Mouse (Mus musculus): Measurements from ENCODE around the gene Acot7. TPM values are rescaled to one million over a fixed set of nuclear protein-coding genes. Genes with fewer than 3 reads are reported as not detected.

The Acot7 gene
- polyA plus RNA-seq, 1 experiment from 2014 or later: 58.4 TPM

GRCm38 (mm10) chr4:152257070-152257469, 79.1 kb downstream of the Acot7 start:
- H3K4me1 ChIP-seq (replicated peaks): peaks cover 83% of the 10 kb centered on the region
- no peak overlapping the region for H3K4me2 ChIP-seq
- 18% methylated on average over 6 of the region's 6 CpGs for WGBS
- H3K27me3 ChIP-seq: no peaks in the 10 kb centered on the region
- peak overlapping the region; percentile 86 for H3K27ac ChIP-seq
- ATAC-seq (replicated peaks; ENCODE audit: insufficient number of reproducible peaks, insufficient read depth, low FRiP score, low read depth): peak; percentile 59; the same call in 1 of the 2 replicates
- no peaks in the 10 kb centered on the region for H3K9me3 ChIP-seq (replicated peaks)
- no peaks in the 10 kb centered on the region for H3K36me3 ChIP-seq
- no peak overlapping the region for H3K4me3 ChIP-seq
- H3K9ac ChIP-seq: peak overlapping the region; percentile 25; the same call in 1 of the 2 replicates

DNA sequence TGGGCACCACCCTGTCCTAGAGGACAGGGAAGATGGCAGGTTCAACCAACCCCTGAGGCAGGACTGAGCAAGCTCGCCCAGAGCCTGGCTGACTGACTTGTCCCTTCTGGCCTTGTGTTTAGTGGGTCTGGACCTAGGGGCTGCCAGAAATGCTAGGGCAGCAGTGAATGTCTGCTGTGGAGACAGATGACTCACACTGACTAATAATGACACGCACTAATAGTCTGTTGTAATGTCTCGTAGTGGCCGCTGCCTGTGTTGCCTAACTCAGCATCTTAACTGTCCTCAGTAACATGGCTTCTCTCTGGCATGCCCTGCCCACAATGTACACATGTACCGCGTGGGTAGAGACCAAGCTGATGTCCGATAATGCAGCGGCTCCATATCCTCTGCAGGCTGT, 82.5 kb downstream of the Acot7 start:
- H3K9ac ChIP-seq: no peak overlapping the region
- no peaks in the 10 kb centered on the region for H3K36me3 ChIP-seq
- H3K9me3 ChIP-seq (replicated peaks): no peaks in the 10 kb centered on the region
- H3K27me3 ChIP-seq: no peaks in the 10 kb centered on the region
- H3K4me2 ChIP-seq: no peak overlapping the region
- 87% methylated on average over 8 of the region's 8 CpGs for WGBS
- no peak for ATAC-seq (replicated peaks; ENCODE audit: insufficient number of reproducible peaks, insufficient read depth, low FRiP score, low read depth)
- H3K4me1 ChIP-seq (replicated peaks): peaks cover 85% of the 10 kb centered on the region
- H3K27ac ChIP-seq: no peak overlapping the region
- no peak overlapping the region for H3K4me3 ChIP-seq

DNA sequence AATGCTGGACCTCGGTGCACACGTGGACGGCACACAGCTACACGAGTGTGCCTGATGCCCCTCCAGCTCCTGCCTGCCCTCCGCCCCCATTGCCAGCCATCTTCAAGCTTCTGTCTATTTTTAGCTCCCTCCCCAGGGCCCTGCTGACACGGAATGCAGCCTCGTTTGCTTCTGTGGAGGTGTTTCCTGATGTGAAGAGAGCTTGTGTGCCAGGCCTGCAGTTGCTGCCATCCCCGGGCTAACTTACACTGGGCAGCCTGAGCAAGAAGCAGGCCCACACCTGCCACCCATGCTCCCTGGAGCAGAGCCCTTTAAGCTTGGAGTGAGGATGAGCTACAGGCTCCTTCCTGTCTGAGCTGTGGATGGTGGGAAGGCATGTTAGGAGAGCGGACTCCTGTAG, 84.3 kb downstream of the Acot7 start:
- Histone ChIP-seq H3K9me3 (replicated peaks) (no peaks in the 10 kb centered on the region), H3K4me2 (peak overlapping the region; percentile 49), H3K4me3 (peak overlapping the region; percentile 12; the same call in 1 of the 2 replicates), H3K27ac (peak overlapping the region; percentile 95), H3K4me1 (replicated peaks) (peaks cover 79% of the 10 kb centered on the region), H3K9ac (peak overlapping the region; percentile 38; the same call in 1 of the 2 replicates), H3K27me3 (no peaks in the 10 kb centered on the region), H3K36me3 (no peaks in the 10 kb centered on the region)
- 33% methylated on average over 9 of the region's 9 CpGs for WGBS
- peak; percentile 76 for ATAC-seq (replicated peaks; ENCODE audit: insufficient number of reproducible peaks, insufficient read depth, low FRiP score, low read depth)

DNA sequence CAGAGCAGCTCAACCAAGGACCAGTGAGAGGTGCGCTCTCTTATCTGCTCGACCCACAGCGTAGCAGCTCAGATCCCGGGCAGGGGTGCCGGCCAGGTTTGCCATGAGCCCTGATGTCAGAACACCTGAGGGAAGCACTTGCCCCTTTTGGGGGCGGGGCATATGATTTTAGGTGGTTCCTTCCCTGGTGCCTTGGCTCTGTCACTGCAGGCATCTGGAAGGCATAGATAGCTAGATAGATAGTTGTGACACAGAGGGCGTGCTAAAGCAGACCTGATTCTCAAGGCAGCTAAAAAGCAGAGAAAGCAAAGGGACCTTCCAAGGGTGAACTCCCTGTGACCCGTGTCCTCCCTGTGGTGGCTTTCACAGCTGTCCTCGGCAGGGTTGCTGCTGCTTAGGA, 85.2 kb downstream of the Acot7 start:
- peaks cover 80% of the 10 kb centered on the region for H3K4me1 ChIP-seq (replicated peaks)
- no peak overlapping the region for H3K4me3 ChIP-seq
- peak overlapping the region; percentile 95 for H3K27ac ChIP-seq
- no peaks in the 10 kb centered on the region for H3K36me3 ChIP-seq
- no peak overlapping the region for H3K9ac ChIP-seq
- WGBS: 49% methylated on average over 9 of the region's 9 CpGs
- no peak overlapping the region for H3K4me2 ChIP-seq
- no peaks in the 10 kb centered on the region for H3K9me3 ChIP-seq (replicated peaks)
- ATAC-seq (replicated peaks; ENCODE audit: insufficient number of reproducible peaks, insufficient read depth, low FRiP score, low read depth): no peak
- no peaks in the 10 kb centered on the region for H3K27me3 ChIP-seq

GRCm38 (mm10) chr4:152263512-152264176, 85.7 kb downstream of the Acot7 start:
- 0 out of 2 replicates have a peak overlapping the region, but pooled peaks have one; percentile 16 for H3K9ac ChIP-seq
- no peak overlapping the region for H3K4me2 ChIP-seq
- 35% methylated on average over 10 of the region's 10 CpGs for WGBS
- H3K9me3 ChIP-seq (replicated peaks): no peaks in the 10 kb centered on the region
- H3K36me3 ChIP-seq: no peaks in the 10 kb centered on the region
- H3K4me3 ChIP-seq: no peak overlapping the region
- no peaks in the 10 kb centered on the region for H3K27me3 ChIP-seq
- peak overlapping the region; percentile 95 for H3K27ac ChIP-seq
- H3K4me1 ChIP-seq (replicated peaks): peaks cover 78% of the 10 kb centered on the region
- peak; percentile 29; the same call in 1 of the 2 replicates for ATAC-seq (replicated peaks; ENCODE audit: insufficient number of reproducible peaks, insufficient read depth, low FRiP score, low read depth)

- Histone ChIP-seq H3K9ac (0 out of 2 replicates have a peak overlapping the region, but pooled peaks have one; percentile 16), H3K27ac (peak overlapping the region; percentile 95), H3K9me3 (replicated peaks) (no peaks in the 10 kb centered on the region), H3K4me2 (no peak overlapping the region), H3K4me1 (replicated peaks) (peaks cover 77% of the 10 kb centered on the region), H3K36me3 (no peaks in the 10 kb centered on the region), H3K27me3 (no peaks in the 10 kb centered on the region), H3K4me3 (no peak overlapping the region)
- no peak for ATAC-seq (replicated peaks; ENCODE audit: insufficient number of reproducible peaks, insufficient read depth, low FRiP score, low read depth)
- WGBS: 44% methylated on average over 4 of the region's 4 CpGs
Measured at GRCm38 (mm10) chr4:152264177-152264530, 86.2 kb downstream of the Acot7 start.

DNA sequence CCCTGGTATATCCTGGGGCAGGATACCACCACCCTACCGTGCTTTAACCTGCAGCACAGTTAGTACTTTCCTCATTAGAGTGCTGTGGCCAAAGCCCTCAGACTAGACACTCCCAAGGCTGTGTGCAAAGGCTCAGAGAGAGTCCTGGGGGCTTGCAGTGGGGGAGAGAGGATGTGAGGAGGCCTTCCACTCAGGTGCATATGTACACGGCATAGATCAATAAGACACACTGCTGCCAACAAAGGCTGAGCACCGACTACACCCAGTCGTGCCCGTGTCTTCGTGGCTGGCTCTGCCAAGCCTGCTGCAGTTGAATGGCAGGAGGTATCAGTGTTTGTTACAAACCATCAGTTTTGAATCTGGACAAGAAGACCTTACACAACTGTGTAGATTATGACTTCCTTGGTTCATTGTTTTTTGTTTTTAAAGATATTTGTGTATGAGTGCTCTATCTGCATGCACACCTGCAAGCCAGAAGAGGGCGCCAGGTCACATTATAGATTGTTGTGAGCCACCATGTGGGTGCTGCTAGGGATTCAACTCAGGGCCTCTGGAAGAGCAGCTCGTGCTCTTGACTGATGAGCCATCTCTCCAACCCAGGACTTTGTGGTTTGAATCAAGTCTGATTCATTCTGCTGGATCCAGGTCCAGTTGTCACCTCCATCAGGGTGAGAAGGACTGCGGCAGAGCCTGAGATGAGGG, 87.1 kb downstream of the Acot7 start:
- H3K36me3 ChIP-seq: no peaks in the 10 kb centered on the region
- no peak overlapping the region for H3K9ac ChIP-seq
- ATAC-seq (replicated peaks; ENCODE audit: insufficient number of reproducible peaks, insufficient read depth, low FRiP score, low read depth): no peak
- H3K4me2 ChIP-seq: no peak overlapping the region
- WGBS: 91% methylated on average over 9 of the region's 9 CpGs
- no peaks in the 10 kb centered on the region for H3K9me3 ChIP-seq (replicated peaks)
- H3K4me3 ChIP-seq: no peak overlapping the region
- H3K27me3 ChIP-seq: no peaks in the 10 kb centered on the region
- peak overlapping the region; percentile 95; the same call in 1 of the 2 replicates for H3K27ac ChIP-seq
- H3K4me1 ChIP-seq (replicated peaks): peaks cover 83% of the 10 kb centered on the region

GRCm38 (mm10) chr4:152265791-152266190, 87.9 kb downstream of the Acot7 start:
- H3K4me3 ChIP-seq: no peak overlapping the region
- ATAC-seq (replicated peaks; ENCODE audit: insufficient number of reproducible peaks, insufficient read depth, low FRiP score, low read depth): no peak
- H3K27me3 ChIP-seq: no peaks in the 10 kb centered on the region
- no peaks in the 10 kb centered on the region for H3K9me3 ChIP-seq (replicated peaks)
- no peak overlapping the region for H3K4me2 ChIP-seq
- H3K27ac ChIP-seq: peak overlapping the region; percentile 83
- no peaks in the 10 kb centered on the region for H3K36me3 ChIP-seq
- H3K9ac ChIP-seq: 0 out of 2 replicates have a peak overlapping the region, but pooled peaks have one; percentile 3
- peaks cover 89% of the 10 kb centered on the region for H3K4me1 ChIP-seq (replicated peaks)
- 64% methylated on average over 5 of the region's 5 CpGs for WGBS

GRCm38 (mm10) chr4:152266236-152266895, 88.4 kb downstream of the Acot7 start:
- Histone ChIP-seq H3K27me3 (no peaks in the 10 kb centered on the region), H3K36me3 (no peaks in the 10 kb centered on the region), H3K9me3 (replicated peaks) (no peaks in the 10 kb centered on the region), H3K4me1 (replicated peaks) (peaks cover 89% of the 10 kb centered on the region), H3K27ac (peak overlapping the region; percentile 83), H3K9ac (0 out of 2 replicates have a peak overlapping the region, but pooled peaks have one; percentile 3), H3K4me3 (no peak overlapping the region), H3K4me2 (no peak overlapping the region)
- ATAC-seq (replicated peaks; ENCODE audit: insufficient number of reproducible peaks, insufficient read depth, low FRiP score, low read depth): no peak
- WGBS: 33% methylated on average over 10 of the region's 10 CpGs

GRCm38 (mm10) chr4:152267748-152268369, 89.9 kb downstream of the Acot7 start:
- peaks cover 89% of the 10 kb centered on the region for H3K4me1 ChIP-seq (replicated peaks)
- H3K36me3 ChIP-seq: no peaks in the 10 kb centered on the region
- H3K27ac ChIP-seq: no peak overlapping the region
- WGBS: 64% methylated on average over 13 of the region's 13 CpGs
- no peak for ATAC-seq (replicated peaks; ENCODE audit: insufficient number of reproducible peaks, insufficient read depth, low FRiP score, low read depth)
- no peaks in the 10 kb centered on the region for H3K27me3 ChIP-seq
- no peak overlapping the region for H3K4me2 ChIP-seq
- H3K9ac ChIP-seq: no peak overlapping the region
- H3K4me3 ChIP-seq: no peak overlapping the region
- no peaks in the 10 kb centered on the region for H3K9me3 ChIP-seq (replicated peaks)

DNA sequence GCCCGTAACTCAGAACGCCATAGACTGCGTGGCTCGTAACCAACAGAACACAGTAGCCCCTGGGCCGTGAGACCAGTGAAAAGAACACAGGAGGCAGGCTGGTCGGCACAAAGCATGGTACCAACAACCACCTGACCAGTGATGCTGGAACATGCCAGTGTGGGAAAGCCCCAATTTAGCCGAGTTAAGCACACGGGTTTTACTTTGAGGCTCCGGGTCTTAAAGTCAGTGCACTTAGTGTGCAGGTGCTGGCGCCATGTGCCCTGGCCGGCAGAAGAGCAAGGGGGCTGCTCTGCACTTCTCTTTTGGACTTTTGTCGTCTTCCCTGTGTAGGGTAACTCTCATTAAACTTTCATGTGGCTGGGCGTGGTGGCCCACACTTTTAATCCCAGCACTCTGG, 92.0 kb downstream of the Acot7 start:
- Histone ChIP-seq H3K36me3 (no peaks in the 10 kb centered on the region), H3K27ac (0 out of 2 replicates have a peak overlapping the region, but pooled peaks have one; percentile 17), H3K9ac (no peak overlapping the region), H3K27me3 (no peaks in the 10 kb centered on the region), H3K4me3 (no peak overlapping the region), H3K4me2 (no peak overlapping the region), H3K4me1 (replicated peaks) (peaks cover 87% of the 10 kb centered on the region), H3K9me3 (replicated peaks) (no peaks in the 10 kb centered on the region)
- no peak for ATAC-seq (replicated peaks; ENCODE audit: insufficient number of reproducible peaks, insufficient read depth, low FRiP score, low read depth)
- WGBS: 86% methylated on average over 13 of the region's 13 CpGs

Measured in heart, embryonic 15.5 days (tissue).